Mouse (Mus musculus) gastrocnemius, adult 2 months (tissue): ENCODE data around the gene Eif4a1. TPM values are rescaled to one million over a fixed set of nuclear protein-coding genes. Genes with fewer than 3 reads are reported as not detected.

Experiments
- DNase-seq: peaks from one replicate; pipeline ENCODE4 v3.0.0; 2022
- H3K27ac ChIP-seq: fragments of 200-600 bp; 2 replicates; pipeline ENCODE4 v1.8.1; 2022; ENCODE audit warnings: mild to moderate bottlenecking
- H3K4me3 ChIP-seq: fragments of 200-600 bp; 2 replicates; pipeline ENCODE4 v1.8.1; 2022; ENCODE audit warnings: mild to moderate bottlenecking, moderate library complexity
- CTCF ChIP-seq: fragments of 200-600 bp; IDR thresholded peaks from 2 replicates; pipeline ENCODE4 v1.8.1; 2022; ENCODE audit warnings: antibody characterized with exemption, mild to moderate bottlenecking, moderate library complexity
- intact Hi-C: fragments of 180-260 bp; cut with DNase I; formaldehyde crosslinking; loops from one replicate; pipeline ENCODE4 v1.15.1; 2025
- total RNA-seq, 2 experiments: library from RNA; stranded (reverse); gene quantifications; 2 replicates each; pipeline ENCODE4 v1.2.3; 2021

The Eif4a1 gene
- total RNA-seq, 2 experiments from 2014 or later = 98.0 to 98.5 TPM

DNA sequence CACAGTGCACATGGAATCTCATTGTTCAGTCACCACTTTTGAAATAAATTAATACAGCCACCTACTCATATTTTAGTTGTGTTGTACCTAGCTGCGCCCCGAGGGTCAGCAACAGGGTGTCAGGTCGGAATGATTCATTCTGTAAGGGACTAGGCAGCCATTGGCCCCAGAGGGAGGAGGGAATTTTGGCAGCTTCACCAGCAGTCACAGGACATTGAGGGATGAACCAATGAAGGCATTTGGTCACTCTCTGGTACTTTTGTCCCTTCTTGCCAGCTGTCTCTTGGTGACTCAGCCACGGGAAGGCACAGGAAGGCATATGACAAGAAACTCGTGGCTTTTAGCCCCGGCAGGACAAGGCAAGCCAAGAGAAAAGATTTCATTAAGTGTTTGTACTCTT lies 8.4 kb downstream of the Eif4a1 start:
- TF ChIP-seq CTCF = no peak
- DNase-seq = peak; percentile 34
- intact Hi-C loops = loop anchor here (2.0 to 10.0 kb wide), 2 partner anchors 83 to 331 kb away; partner anchors contain the start of genes Gabarap, Phf23, Trp53 and Wrap53
- Histone ChIP-seq H3K4me3 (no peak overlapping the region; the same call in 1 of the 2 replicates), H3K27ac (peak overlapping the region; percentile 97)

GRCm38 (mm10) chr11:69662967-69663671 lies 9.1 kb downstream of the Eif4a1 start:
- Histone ChIP-seq H3K4me3 (peak overlapping the region; percentile 88), H3K27ac (peak overlapping the region; percentile 97)
- peak; percentile 45 for DNase-seq
- intact Hi-C loops = loop anchor here (2.0 to 10.0 kb wide), 2 partner anchors 82 to 332 kb away; partner anchors contain the start of genes Gabarap, Phf23, Trp53 and Wrap53
- TF ChIP-seq CTCF = no peak

DNA sequence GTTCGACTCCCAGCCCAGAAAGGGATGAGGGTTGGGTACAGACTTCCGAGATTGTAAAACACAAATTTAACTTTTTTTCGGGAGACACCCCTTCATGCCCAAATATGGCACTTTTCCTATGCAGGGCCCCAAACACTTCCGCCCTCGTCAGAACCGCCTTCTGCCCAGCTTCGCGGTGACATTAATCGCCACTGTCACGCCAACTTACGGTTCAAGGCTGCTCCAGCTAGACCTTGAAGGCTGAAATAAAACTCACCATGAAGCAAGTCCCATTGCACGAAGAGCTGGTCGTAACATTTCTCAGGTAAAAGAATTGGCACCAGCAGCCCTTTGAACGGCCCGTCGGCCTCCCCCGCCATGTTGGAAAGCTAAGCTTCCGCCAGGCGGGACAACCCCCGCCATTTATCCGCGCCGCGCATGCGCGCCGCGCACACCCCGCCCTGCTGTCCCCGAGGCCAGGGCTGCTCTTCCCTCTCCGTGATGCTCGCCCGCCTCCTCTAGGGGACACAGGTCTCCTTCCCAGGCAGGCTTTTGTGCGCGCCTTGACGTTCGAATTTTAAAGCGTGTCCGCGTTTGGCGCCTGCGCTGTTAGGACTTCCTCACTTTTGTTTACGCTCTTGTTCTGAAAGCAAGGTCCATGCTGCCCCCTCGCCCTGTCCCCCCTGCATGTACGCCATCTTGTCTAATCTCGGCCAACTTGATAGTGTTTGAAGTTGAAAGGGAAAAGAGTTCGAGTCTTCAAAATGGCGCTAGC lies 9.8 kb downstream of the Eif4a1 start, which contains the start of gene Mpdu1:
Gene Mpdu1, minus strand, starts transcription at position 430 of the 754 bp plus-strand sequence.
- Histone ChIP-seq H3K4me3 (peak within 1 kb of the TSS; percentile 88), H3K27ac (peak within 1 kb of the TSS; percentile 97)
- DNase-seq = peak; percentile 95
- TF ChIP-seq CTCF = peak; percentile 41
- intact Hi-C loops = loop anchor here (2.0 to 10.0 kb wide), 2 partner anchors 82 to 332 kb away; partner anchors contain the start of genes Gabarap, Phf23, Trp53 and Wrap53

DNA sequence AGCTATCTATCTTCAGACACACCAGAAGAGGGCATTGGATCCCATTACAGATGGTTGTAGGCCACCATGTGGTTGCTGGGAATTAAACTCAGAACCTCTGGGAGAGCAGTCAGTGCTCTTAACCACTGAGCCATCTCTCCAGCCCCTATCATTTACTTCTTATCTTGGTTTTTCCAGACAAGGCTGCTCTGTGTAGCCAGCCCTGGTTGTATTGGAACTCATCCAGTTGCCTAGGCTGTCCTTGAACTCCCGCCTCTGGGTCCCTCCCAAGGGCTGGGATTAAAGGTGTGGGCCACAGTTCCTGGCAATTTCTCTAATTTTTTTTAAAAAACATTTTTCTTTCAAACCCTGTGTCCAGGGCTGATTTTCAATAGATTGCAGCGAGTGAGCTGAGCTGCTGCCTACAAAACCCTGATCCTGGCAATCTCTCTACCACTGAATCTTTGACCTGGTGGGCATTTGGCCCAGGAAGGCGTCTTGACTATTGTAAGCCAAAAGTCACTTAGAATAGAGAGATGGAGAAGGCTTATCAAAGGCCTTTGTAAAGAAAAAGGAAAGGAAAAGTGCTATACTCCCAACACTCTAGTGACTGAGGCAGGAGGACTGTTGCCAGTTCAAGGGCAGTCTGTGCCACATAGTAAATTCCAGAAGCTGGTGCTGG lies 10.9 kb downstream of the Eif4a1 start:
- no peak for TF ChIP-seq CTCF
- DNase-seq = no peak
- Histone ChIP-seq H3K4me3 (peak overlapping the region; percentile 88), H3K27ac (peak overlapping the region; percentile 97)
- intact Hi-C loops = loop anchor here (10.0 kb wide), 1 partner anchor 333 kb away; the partner anchor contains the start of genes Gabarap and Phf23

- intact Hi-C loops = loop anchor here (2.0 kb wide), 1 partner anchor 29 kb away; no protein-coding TSS in a partner anchor
- no peak overlapping the region for H3K4me3 ChIP-seq
- no peak overlapping the region for H3K27ac ChIP-seq
- DNase-seq = no peak
- no peak for TF ChIP-seq CTCF
Measured at GRCm38 (mm10) chr11:69657462-69657881, 14.8 kb downstream of the Eif4a1 start.

DNA sequence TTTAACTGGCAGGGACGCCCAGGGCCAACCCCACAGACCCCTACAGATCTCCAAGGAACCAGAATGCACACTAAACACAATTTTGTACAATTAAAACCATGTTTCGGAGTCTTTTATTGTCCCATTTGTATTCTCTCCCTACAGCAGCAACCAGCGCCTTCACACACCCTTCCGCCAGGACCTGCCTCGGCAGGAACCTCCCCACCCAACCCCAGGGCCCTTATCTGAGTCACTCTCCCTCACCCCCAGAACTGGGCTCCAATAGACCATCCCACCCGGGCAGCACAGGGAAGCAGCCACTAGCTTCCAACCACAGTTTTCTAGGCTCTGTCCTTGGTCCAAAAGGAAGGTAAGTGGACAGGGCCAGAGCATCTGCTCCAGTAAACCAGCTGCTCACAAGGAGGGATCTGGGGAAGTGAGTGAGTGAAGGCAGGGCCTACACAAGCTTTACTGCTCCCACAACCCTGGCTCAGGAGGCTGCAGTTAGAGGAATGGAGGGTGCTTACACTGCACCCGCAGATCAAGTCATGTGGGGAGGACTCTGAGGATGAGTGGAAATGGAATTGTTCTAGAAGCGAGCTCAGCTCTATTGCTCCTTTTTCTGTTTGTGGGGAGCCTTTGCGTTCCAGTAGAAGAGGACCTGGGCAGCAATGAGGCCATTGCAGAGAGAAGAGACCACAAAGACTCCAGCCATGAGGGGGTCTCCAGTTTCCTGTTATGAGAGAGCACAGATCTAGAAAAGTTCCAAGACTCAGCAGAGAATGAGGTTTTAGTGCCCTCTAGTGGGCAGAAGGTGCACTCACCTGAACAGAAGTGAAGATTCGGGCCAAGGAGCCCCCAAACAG lies 15.4 kb downstream of the Eif4a1 start:
- TF ChIP-seq CTCF = peak; percentile 90
- Histone ChIP-seq H3K4me3 (no peak overlapping the region), H3K27ac (peak overlapping the region; percentile 38; the same call in 1 of the 2 replicates)
- intact Hi-C loops = loop anchor here (2.0 kb wide), 1 partner anchor 28 kb away; no protein-coding TSS in a partner anchor
- DNase-seq = peak; percentile 43

DNA sequence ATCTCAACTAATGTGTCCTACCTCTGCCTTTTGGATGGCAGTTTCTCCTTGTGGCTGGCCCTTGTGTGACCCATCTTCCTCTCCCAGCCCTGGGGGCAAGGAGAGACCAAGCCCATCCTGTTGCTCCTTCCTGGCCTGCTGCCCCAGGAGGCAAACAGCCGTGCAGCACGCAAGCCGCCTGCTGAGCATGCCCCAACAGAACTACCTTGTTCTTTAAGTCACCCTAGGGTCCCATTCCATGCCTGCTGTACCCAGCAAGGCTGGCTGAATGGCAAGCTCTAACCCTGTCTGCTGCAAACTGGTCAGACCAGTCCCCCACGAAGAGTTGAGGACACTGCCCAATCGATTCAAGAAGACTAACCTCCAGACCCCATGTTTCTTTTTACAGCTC lies 16.2 kb downstream of the Eif4a1 start:
- DNase-seq = no peak
- no peak overlapping the region for H3K4me3 ChIP-seq
- intact Hi-C loops = loop anchor here (2.0 kb wide), 1 partner anchor 27 kb away; no protein-coding TSS in a partner anchor
- H3K27ac ChIP-seq = no peak overlapping the region
- no peak for TF ChIP-seq CTCF

GRCm38 (mm10) chr11:69655264-69656064 lies 16.8 kb downstream of the Eif4a1 start, which contains the start of gene Sox15:
Gene Sox15, plus strand, starts transcription at chr11:69655314.
- intact Hi-C loops = loop anchor here (2.0 kb wide), 1 partner anchor 27 kb away; no protein-coding TSS in a partner anchor
- TF ChIP-seq CTCF = peak; percentile 87
- DNase-seq = peak; percentile 72
- H3K4me3 ChIP-seq = no peak within 1 kb of the TSS
- peak within 1 kb of the TSS; percentile 24; the same call in 1 of the 2 replicates for H3K27ac ChIP-seq

DNA sequence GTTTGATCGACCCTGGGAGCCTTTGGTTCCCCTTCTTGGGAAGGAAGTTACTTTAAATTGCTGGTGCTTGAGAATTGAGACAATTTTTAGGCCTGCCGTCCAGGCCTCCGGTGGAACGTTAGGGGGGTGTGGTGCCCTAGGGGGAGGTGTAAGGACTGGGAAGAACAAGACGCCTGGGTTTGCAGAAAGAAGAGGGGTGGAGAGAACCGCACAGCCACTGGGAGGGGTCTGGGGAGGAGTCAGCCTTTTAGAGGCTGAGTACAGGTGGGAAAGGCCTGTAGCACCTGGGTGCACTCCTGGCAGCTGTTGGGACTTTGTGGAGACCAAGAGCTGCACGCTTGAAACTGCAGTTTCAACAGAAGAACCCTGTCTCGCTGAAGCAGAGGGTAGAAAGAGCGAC lies 17.5 kb downstream of the Eif4a1 start:
- TF ChIP-seq CTCF = no peak
- intact Hi-C loops = no loop called here
- H3K4me3 ChIP-seq = no peak overlapping the region
- no peak overlapping the region for H3K27ac ChIP-seq
- no peak for DNase-seq

DNA sequence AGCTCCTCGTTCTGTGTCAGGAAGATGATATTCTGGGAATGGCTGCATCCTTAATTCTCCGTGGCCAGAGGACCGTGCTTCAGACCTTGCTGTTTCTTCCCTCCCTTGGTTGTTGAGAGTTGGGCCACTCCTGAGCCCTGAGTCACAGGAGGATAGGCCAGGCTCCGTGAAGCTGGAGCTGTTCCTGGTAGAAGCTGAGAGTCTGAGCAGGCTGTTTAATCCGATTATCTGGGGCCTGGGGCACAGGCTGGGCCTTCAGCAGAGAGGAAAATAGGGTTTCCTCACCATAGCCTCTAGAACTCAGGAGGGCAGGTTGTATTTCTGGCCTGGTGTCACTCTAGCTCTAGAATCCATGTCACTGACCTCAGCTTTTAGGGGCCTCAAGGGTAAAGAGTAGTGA lies 18.8 kb downstream of the Eif4a1 start:
- TF ChIP-seq CTCF = no peak
- no peak overlapping the region for H3K4me3 ChIP-seq
- intact Hi-C loops = no loop called here
- DNase-seq = no peak
- no peak overlapping the region for H3K27ac ChIP-seq
